Mouse (Mus musculus) forebrain, embryonic 13.5 days (tissue): ENCODE measurements around the gene Cphx2. TPM values are rescaled to one million over a fixed set of nuclear protein-coding genes. Genes with fewer than 3 reads are reported as not detected.
"Not testable (repeated sequence)": the region's sequence is repeated elsewhere in the genome, so short reads cannot be mapped to it uniquely, and the experiment has no call there.

Experiments used
- ATAC-seq: fragments of 200-750 bp; cut with Nextera tagmentation; 2 replicates; pipeline ENCODE4 v1.8.0; 2017
- H3K27ac ChIP-seq: fragments of 300-500 bp; sonication (generic); 2 replicates; pipeline ENCODE4 v1.5.1; 2015; ENCODE audit warnings: inconsistent platforms, mild to moderate bottlenecking, moderate library complexity
- H3K27me3 ChIP-seq: fragments of 300-500 bp; sonication (generic); 2 replicates; pipeline ENCODE4 v1.6.1; 2015; ENCODE audit warnings: mild to moderate bottlenecking, inconsistent platforms
- H3K36me3 ChIP-seq: fragments of 300-500 bp; sonication (generic); 2 replicates; pipeline ENCODE4 v1.6.1; 2015; ENCODE audit warnings: mild to moderate bottlenecking, inconsistent platforms; ENCODE audit not compliant: poor library complexity, severe bottlenecking
- H3K4me1 ChIP-seq: fragments of 300-500 bp; sonication (generic); 2 replicates; pipeline ENCODE4 v1.6.1; 2015; ENCODE audit warnings: inconsistent platforms
- H3K4me2 ChIP-seq: fragments of 300-500 bp; sonication (generic); 2 replicates; pipeline ENCODE4 v1.6.1; 2015; ENCODE audit warnings: inconsistent platforms, mild to moderate bottlenecking, moderate library complexity
- H3K4me3 ChIP-seq: fragments of 300-500 bp; sonication (generic); 2 replicates; pipeline ENCODE4 v1.5.1; 2015; ENCODE audit warnings: mild to moderate bottlenecking, inconsistent platforms
- H3K9ac ChIP-seq: fragments of 300-500 bp; sonication (generic); 2 replicates; pipeline ENCODE4 v1.6.1; 2015; ENCODE audit warnings: mild to moderate bottlenecking, inconsistent platforms
- H3K9me3 ChIP-seq: fragments of 300-500 bp; sonication (generic); replicated peaks from 2 replicates; pipeline ENCODE4 v1.6.1; 2016; ENCODE audit warnings: inconsistent platforms
- WGBS: fragments of 180-500 bp; shearing (Covaris S2); methylation state at CpG from one replicate; pipeline ENCODE4 v1.1.7; 2015; 5-methylcytosine and 5-hydroxymethylcytosine counted together
- polyA plus RNA-seq: library from polyadenylated mRNA; unstranded; fragments of >200 nt; fragmentation: Nextera tagmentation; extraction: Ambion mirVana; gene quantifications from 2 replicates; pipeline ENCODE4 v1.2.1, GENCODE M21; 2015

The Cphx2 gene
- polyA plus RNA-seq, 1 experiment from 2014 or later = not detected

DNA sequence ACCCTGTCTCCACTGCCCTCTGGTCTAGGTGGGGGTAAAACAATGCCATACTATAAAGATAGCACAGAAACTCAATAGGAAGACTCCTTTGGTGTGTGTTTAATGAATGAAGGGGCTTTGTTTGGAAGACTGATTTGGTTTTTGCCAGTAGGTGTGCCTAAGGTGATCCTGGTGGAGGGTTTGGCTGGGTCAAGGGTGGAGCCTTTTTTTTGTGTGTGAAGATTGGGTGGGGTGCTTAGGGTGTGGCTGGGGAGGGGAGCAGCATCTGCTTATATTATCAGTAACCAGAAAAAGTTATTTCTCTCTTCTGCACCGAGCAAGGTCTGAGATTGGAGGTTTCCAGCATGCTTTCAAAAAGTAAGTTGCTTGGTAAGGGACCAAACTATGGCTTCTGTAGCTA, 681 bp downstream of the Cphx2 start, which contains the start of gene Cphx3:
Gene Cphx3 (plus strand): TSS at position 301 of the 400 bp plus-strand sequence.
- not testable (repeated sequence) for H3K9me3 ChIP-seq, H3K27ac ChIP-seq, H3K27me3 ChIP-seq, H3K4me3 ChIP-seq, H3K9ac ChIP-seq, H3K4me1 ChIP-seq, H3K36me3 ChIP-seq, ATAC-seq, H3K4me2 ChIP-seq
- WGBS = no CpG with 5 or more reads among the region's 1 CpGs

GRCm38 (mm10) chr14:26097622-26098021, 16.3 kb downstream of the Cphx2 start:
- H3K4me1 ChIP-seq, H3K36me3 ChIP-seq, H3K27me3 ChIP-seq, H3K4me3 ChIP-seq, H3K27ac ChIP-seq, ATAC-seq, H3K9ac ChIP-seq, H3K4me2 ChIP-seq, H3K9me3 ChIP-seq: not testable (repeated sequence)
- no CpG with 5 or more reads among the region's 3 CpGs for WGBS

DNA sequence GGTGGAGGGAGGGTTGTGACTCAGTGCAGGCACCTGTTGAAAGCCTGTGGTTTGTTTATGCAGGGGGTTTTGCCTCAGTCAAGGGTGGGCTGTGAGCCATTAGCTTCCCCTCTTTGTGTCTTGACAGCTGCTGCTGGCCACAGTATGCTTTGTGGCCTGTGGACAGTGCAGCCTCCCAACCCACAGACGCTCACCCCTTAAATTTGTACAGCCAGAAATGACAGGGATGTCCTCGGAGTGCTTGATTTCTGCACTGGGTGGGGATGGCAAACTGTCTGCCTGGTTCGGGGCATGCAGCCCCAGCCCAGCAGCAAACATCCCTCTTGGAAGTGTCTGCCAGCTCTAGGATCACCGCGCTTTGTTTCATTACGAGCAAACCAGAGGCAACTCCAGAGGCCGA, 36.8 kb downstream of the Cphx2 start, which contains the start of gene Duxbl2:
Gene Duxbl2 (plus strand): TSS at position 200 of the 400 bp plus-strand sequence.
- H3K9me3 ChIP-seq, H3K27me3 ChIP-seq, H3K4me3 ChIP-seq, H3K36me3 ChIP-seq, H3K9ac ChIP-seq, H3K27ac ChIP-seq, H3K4me2 ChIP-seq, H3K4me1 ChIP-seq: not testable (repeated sequence)
- peak; percentile 41; the same call in 1 of the 2 replicates for ATAC-seq
- WGBS = no CpG with 5 or more reads among the region's 7 CpGs

- H3K4me2 ChIP-seq, H3K4me1 ChIP-seq, H3K9ac ChIP-seq, H3K27me3 ChIP-seq, H3K4me3 ChIP-seq, H3K27ac ChIP-seq, H3K36me3 ChIP-seq, H3K9me3 ChIP-seq: not testable (repeated sequence)
- peak; percentile 87 for ATAC-seq
- no CpG with 5 or more reads among the region's 18 CpGs for WGBS
Measured at GRCm38 (mm10) chr14:26118550-26119000, 37.3 kb downstream of the Cphx2 start.

DNA sequence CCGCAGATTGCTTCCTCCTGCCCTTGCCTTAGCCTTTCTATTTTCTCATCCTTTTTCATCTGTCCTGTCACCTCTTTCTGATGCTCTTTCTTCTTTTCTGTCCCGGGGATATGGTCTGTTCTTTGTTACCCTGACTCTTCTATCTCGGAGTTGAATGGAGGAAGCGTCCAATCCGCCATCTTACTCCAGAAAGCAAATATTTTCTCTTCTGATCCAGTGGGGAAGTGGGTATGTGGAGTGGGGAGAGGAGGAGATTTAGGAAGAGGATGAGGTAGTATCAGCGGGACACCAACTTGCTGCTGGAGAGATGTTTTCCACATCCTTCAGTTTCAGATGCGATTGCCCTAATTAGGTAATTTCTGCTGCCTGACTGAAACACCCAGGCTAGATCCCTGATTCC, 37.8 kb downstream of the Cphx2 start:
- not testable (repeated sequence) for H3K4me2 ChIP-seq, H3K4me1 ChIP-seq, H3K9ac ChIP-seq, H3K36me3 ChIP-seq, H3K27ac ChIP-seq, H3K4me3 ChIP-seq, ATAC-seq, H3K27me3 ChIP-seq, H3K9me3 ChIP-seq
- WGBS = no CpG with 5 or more reads among the region's 7 CpGs

Other genes with a start within 250 kb of the Cphx2 start
- 1.8 and 2.1 TPM in 2 replicates for gene Anxa11, start 239.4 kb upstream of the Cphx2 start, polyA plus RNA-seq
- gene Plac9a, start 178.4 kb upstream of the Cphx2 start, polyA plus RNA-seq = not detected in 2 replicates
- gene Tmem254a, start 153.8 kb upstream of the Cphx2 start, polyA plus RNA-seq = 2.5 and 3.4 TPM in 2 replicates
- gene Cphx1, start 143.2 kb upstream of the Cphx2 start, polyA plus RNA-seq = not detected in 2 replicates
- 3.5 and 4.1 TPM in 2 replicates for gene Duxbl1, start 102.9 kb upstream of the Cphx2 start, polyA plus RNA-seq
- gene Gm9780, start 38.8 kb upstream of the Cphx2 start, polyA plus RNA-seq = 4.4 and 4.6 TPM in 2 replicates
- gene Tmem254c, start 14.2 kb upstream of the Cphx2 start, polyA plus RNA-seq = 13.1 and 14.4 TPM in 2 replicates
- not detected in 2 replicates for gene Cphx3, start 781 bp downstream of the Cphx2 start, polyA plus RNA-seq
- 0.45 TPM in 1 of 2 replicates, not detected in the other for gene Duxbl2, start 36.8 kb downstream of the Cphx2 start, polyA plus RNA-seq
- 1.6 and 2.3 TPM in 2 replicates for gene Plac9b, start 101.0 kb downstream of the Cphx2 start, polyA plus RNA-seq
- 14.4 and 17.2 TPM in 2 replicates for gene Tmem254b, start 125.5 kb downstream of the Cphx2 start, polyA plus RNA-seq
- gene Duxbl3, start 176.4 kb downstream of the Cphx2 start, polyA plus RNA-seq = 4.6 and 4.7 TPM in 2 replicates